Mouse (Mus musculus) mouse embryonic stem cell (cell line): Measurements from ENCODE around the gene Hps5.
"Not testable (repeated sequence)": the region's sequence is repeated elsewhere in the genome, so short reads cannot be mapped to it uniquely, and the experiment has no call there.

Experiments
- in situ Hi-C, 2 experiments: fragments of 300-500 bp; cut with MboI; formaldehyde crosslinking; loops; 1 replicate in 1 of 2; 3 replicates in 1 of 2; pipeline ENCODE4 v1.14.3; 2019 to 2020; ENCODE audit warnings: low sequenced_read_pairs in 2 of 2, low pct_unique_long_range_greater_than_20kb in 1 of 2, mixed read lengths in 1 of 2; ENCODE audit not compliant: unreplicated experiment in 1 of 2

The Hps5 gene

DNA sequence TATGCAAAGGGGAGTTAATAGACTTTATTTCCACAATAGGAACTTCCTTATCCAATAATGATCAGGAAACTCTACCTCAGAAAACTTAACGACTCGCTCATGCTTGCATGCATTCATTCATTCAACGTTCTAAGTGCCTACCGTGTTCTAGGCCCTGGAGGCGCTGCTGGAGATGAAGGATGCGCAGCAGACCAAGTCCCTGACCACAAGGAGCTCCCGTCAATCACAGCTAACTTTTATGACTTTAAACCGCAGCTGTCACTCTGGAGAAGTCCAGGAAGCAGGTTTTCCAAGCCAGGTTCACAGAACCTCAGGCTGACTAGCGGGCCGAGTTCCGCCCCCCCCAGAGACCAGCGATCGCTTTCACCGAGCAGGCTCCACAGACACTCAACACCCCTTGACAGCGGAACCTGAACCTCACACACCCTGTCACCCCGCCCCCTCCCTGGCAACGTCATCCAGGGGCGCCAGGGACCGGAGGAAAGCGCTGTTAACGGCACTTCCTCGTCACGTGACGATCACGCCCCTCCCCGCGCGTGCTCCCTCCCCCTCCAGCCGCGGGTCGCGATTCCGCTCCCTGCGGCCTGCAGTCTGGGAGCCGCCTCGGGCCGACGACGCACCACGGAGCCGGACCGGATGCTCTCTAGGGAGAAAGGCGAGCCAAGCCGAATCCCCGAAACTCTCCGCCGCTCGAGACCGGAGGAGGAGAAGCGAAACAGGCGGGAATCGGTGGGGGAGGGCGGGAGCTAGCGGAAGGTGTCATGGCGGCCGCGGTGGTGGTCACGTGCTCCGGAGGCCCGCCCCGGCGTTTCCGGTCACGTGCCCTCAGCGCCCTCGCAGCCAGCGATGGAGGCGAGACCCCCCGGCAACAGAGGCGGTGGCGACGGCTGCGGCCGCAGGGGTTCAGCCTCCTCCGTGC, at the start of gene Hps5, which contains the start of gene Gtf2h1:
TSS of gene Hps5 (minus strand) at position 778 of the 919 bp plus-strand sequence.
TSS of gene Gtf2h1 (plus strand) at position 817 of the 919 bp plus-strand sequence.
- in situ Hi-C loops, result loop anchor here in 1 of 2 experiments (5.0 kb wide), 1 partner anchor 93 kb away; no protein-coding TSS in a partner anchor

DNA sequence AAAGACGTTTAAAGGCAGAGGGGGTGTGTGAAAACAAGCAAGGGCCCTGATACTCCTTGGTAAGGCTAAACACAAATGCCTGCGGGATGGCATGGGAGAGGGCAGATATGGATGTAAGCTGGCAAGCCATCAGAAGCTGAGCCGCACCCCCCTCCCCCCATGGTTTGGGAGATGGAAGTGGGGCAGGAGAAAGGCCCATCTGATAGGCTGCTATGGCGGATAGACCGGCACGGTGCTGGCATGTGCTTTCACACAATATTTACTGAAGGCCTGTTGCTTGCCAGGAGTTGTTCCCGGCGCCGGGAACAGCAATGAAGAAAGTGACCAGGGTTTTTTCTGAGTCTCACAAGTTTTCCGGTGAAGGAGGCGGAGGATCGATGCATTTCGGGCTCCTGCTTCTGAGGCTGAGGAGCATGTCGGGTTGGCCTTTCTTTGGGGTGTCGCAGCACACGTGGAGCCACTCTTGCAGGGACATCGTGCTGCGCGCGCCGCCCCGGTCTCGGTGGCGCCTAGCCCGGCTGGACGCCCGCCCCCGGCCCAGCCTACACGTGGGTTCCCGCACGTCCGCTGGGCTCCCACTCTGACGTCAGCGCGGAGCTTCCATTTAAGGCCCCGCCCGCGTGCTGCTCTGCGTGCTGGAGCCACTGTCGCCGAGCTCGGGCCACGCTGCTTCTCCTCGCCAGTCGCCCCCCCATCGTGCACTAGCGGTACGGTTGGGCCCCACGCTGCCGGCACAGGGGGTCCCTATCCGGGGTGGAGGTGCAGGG, 49.5 kb upstream of the Hps5 start:
- in situ Hi-C loops, result no loop called here

DNA sequence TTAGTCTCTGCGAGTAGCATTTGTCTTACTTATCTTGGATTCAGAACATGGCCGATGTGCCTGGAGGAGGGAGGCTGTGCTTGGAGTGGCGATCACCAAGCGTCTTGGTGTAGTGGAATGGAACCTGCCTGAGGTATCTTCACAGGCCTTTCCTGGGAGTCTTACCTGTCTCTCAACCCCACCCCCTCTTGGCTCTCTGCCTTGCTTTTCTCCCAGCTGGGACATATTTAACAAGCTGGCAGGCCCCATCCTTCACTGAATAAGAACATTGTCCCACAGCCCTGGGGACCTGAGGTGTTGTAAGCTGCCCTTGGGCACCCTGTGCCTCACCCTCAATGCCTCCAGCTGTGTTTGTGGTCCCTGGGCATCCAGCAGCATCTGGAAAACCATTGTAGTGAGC, 47.7 kb upstream of the Hps5 start:
- in situ Hi-C loops, result no loop called here

DNA sequence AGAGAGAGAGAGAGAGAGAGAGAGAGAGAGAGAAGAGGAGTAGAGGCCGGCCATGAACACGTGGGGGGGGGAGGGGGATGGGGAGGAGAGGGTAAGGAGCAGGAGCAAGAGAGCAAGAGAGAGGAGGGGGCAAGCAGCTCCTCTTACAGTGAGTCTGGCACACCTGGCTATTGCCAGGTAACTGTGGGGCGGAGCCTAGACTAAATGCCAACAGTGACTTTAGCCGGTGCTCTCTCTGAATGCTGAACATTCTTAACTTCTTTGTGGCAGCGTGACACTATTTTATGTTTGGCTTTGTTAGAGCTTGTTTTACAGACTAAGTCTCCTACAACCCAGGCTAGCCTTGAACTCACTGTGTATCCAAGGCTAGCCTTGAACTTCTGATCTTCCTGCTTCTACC, 46.4 kb upstream of the Hps5 start:
- in situ Hi-C loops, result no loop called here

DNA sequence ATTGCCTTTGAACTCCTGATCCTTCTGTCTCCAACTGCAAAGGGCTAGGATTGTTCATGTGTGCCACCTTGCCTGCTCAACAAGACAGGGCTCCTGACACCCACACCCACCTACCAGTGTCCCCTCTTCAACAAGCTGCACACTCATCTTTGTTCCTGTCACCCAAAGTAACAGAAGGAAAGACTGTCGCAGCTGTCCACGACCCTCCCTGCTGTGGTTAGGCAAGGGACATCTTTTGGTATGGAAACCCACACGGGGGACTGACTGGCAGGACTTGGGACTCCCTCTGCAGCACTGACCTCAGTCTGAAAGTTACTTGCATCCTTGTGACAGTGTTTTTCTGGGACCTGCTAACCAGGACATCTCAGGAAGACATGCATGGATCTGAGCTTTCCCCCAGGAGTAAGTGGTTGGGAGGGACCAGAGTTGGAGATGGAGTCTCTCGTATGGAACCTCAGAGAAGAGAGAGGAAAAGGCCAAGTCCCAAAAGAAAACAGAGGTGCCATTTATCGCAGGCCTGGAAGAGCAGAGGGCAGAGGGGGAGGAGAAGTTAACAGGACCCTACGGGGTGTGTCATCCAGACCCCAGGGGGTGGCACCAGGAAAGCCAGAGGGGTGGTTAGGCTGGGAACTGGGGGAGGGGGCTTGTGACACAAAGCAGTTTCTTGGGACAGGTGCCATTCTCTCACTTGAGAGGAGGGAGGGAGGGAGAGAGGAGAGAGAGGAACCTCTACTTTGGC, 45.1 kb upstream of the Hps5 start, which contains the start of gene Ldha:
TSS of gene Ldha (plus strand) at position 689 of the 739 bp plus-strand sequence.
- in situ Hi-C loops, result no loop called here

DNA sequence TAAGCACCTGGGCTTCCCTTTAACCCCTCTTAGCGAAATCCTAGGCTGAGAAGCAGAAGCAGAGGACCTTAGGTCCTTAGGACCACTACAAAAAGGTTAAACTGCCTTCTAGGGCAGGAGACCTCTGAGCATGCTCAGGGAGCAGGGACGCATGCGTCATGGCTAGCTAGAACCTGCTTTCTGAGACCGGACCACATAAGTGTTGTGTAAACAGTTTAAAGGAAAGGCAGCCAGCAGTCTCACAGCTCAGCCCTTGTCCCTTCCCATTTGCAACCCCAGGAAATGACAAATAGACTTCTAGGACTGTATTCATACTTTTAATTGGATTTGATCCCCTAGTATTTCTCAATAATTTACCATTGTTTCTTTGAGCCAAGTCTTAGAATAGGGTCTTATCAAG, 44.5 kb upstream of the Hps5 start:
- in situ Hi-C loops, result no loop called here

DNA sequence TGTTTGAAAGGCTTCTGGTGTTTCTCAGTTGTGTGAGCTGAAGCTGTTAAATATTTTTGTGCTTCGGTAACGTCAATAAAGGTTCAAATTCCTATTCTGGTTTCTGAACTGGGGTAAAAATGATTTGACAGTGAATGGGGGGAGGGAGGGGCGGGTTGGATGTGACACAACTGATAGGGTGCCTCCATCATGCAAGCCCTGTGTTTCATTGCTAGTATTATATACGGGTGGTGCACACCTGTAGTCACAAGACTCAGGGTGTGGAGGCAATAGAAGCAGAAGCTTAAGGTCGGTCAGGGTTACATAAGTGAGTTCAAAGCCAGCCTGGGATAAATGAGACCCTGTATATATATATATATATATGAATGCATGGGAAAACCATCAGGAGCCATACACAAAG, 44.0 kb upstream of the Hps5 start:
- in situ Hi-C loops, result no loop called here

DNA sequence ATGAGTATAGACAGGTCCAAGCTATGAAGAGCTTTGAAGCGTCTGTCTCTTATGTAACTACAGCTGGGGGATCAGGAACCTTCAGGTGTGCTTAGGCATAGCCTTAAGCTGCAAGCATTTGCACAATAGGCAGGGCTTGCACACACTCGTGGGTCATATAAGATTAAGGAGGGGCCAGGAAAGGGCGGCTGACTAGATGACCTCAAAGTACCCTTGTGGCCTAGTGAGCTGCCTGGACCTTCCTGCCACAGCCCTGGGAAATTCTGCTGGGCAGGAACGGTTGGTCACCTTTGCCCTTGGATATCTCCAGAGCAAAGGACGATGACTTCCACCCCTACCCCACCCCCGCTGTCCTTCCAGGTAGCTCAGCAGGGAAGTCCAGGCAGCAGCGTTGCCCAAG, 43.6 kb upstream of the Hps5 start:
- in situ Hi-C loops, result no loop called here

DNA sequence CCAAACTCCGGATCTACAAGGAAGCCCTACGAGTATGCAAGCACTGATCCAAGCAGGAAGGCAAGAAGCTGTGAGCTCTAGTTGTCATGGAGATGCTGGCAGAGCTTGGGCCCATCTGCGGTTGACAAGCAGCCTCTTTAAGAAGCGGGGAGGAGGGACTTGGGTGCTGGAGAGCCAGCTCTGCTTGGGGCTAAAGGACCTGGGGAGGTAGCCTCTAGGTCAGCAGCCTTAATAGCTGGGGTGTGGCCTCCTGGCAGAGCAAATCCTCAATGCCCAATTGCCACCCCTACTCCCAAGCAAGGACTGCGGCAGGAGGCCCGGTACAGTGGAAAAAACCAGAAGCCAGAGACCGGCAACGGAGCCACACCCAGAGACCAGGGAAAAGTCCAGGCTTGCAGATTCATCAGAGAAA, 43.0 kb upstream of the Hps5 start:
- in situ Hi-C loops, result no loop called here

DNA sequence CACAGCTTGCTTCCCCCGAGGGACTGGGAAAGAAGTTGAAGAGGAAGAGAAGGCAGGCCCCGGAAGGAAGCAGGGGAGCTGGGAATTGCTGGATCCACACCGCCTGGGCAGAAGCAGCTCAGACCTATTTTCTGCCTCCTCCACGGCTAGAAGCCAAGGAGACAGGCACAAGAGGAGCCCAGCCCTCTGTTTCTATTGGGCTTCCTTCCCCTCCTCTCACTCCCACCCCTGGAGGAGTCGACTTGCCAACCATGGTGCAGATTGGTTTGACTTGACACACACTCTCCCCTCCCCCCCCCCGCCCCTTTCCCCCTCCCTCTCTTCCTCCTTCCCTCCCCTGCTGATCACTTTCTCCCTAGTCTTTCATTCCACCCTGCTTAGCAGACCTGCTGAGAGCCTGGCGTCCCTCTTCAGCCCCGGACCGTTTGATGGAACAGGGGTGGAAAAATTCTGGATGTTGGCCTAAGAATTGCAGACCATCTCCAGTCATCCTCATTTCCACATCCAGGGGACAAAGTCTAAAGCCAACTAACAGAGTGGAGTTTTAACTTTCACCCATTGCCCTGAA, 42.3 kb upstream of the Hps5 start:
- in situ Hi-C loops, result no loop called here

DNA sequence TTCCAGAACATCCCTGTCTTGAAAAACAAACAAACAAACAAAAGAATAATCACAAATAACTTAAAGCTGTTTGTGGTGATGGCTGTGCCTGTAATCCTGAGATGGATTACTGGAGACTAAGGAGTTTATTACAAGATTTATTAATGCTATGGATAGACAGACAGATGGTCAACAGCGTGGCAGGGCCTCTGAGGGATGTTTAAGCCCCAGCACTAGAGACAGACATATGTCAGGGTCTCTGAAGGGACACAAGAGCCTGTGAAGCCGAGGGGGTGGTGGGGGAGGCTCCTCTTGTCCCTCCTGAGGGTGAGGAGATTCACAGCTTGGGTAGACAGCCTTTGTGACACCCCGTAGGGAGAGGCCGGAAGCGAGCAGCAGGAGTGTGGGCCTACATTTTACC, 41.2 kb upstream of the Hps5 start:
- in situ Hi-C loops, result no loop called here

DNA sequence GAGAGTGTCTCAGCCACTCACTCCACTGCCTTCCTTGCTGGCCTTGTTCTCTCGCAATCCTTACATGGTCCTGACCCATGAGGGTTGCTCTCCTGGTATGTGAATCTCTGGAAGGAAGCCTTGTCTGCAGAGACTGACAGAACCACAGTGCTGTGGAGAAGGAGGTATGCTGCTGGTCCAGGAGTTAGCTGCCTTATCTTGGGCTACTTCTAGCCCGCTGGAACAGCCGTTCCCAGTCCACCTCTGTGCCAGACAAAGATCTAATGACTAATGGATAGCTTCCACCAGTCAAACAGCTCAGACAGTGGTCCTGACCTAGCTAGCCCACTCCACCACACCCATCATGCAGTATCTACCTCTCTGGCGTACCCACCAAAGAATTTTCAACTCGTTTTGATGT, 40.5 kb upstream of the Hps5 start:
- in situ Hi-C loops, result no loop called here

DNA sequence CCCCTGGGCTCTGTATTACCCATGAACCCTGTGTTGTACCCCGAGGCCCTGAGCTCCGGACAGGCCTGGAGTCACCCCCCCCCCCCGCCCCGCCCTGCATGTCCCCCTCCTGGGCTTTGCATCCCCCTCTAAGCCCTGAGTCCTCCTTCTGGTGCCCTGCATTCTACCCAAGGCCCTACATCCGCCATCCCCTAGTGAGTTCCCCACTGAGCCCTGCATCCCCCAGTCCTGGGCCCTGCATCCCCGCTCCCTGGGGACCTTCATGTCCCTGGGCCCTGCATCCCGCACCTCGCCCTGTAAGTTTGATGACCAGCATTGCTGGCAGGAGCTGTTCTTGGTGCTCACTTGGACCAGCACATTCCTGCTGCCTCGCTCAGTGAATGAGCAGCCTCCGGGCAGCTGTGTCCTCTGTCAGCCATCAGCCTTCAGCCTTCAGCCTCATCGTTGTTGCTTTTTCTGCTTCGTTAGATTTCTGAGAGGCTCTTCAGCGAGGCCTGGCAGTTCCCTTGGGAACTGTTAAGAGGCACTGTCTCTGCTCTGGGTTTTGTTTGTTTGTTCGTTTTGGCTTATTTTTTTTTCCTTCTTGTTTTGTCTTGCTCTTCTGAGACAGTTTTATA, 39.2 kb upstream of the Hps5 start:
- in situ Hi-C loops, result no loop called here

DNA sequence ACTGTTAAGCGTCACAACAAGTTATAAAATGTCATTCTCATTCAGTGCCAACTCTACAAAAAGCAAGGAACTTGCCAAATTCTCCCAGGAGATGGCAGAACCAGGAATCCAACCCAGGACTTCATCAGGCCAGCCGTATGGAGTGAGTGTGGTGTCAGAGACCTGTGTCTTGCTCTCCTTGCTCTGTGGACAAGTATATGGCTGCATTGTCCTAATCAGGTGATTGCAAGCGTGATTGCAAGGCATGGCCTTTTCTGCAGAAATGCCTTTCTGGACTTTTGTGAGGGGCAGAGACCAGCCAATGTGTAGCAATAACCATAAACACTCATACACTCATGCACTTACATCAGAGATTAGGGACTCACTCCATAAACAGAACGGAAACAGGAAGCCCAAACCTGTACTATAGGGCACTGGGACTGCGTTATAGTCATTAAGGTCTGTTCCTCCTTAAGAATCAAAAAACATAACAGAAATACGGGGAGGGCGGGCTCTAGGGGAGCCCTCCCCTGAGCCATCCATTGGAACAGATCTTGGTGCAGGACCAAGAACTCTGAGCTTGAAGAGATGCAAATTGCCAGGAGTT, 37.9 kb upstream of the Hps5 start:
- in situ Hi-C loops, result no loop called here

DNA sequence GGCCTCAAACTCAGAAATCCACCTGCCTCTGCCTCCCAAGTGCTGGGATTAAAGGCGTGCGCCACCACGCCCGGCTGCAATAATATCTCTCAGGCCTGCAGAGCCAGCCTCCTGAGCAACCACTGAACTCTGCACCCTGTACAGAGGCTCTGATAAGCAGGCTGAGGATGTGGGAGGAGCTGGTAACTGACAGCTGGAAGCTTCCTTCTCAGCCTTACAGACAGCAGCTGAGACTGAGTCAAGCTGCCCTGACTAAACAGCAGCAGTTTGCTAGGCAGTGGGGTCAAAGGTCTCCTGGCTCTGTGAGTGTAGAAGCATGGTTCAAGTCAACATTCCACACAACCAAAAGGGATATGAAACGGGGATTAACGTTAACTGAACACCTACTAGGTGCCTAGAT, 37.4 kb upstream of the Hps5 start:
- in situ Hi-C loops, result no loop called here

DNA sequence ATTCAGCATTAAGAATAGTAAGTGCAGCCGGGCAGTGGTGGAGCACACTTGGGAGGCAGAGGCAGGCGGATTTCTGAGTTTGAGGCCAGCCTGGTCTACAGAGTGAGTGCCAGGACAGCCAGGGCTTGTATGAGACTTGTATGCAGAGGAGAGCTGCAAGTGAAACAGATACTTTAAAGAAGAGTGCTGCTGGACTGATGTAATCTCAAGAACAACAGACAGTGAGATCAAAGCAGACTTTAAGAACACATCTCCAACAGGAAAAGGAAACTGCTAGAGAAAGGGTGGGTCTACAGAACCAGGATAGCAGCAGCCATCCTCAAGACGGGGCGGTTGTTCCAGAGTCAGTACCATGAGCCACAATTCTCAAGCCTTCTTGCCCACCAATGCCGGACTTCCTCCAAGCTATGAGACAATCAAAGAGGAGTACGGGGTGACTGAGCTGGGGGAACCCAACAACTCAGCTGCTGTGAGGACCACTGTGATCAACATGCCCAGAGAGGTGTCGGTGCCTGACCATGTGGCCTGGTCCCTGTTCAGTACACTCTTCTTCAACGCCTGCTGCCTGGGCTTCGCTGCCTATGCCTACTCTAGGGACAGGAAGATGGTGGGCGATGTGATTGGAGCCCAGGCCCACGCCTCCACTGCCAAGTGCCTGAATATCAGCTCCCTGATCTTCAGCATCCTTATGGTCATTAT, 36.4 kb upstream of the Hps5 start:
- in situ Hi-C loops, result not testable (repeated sequence)

DNA sequence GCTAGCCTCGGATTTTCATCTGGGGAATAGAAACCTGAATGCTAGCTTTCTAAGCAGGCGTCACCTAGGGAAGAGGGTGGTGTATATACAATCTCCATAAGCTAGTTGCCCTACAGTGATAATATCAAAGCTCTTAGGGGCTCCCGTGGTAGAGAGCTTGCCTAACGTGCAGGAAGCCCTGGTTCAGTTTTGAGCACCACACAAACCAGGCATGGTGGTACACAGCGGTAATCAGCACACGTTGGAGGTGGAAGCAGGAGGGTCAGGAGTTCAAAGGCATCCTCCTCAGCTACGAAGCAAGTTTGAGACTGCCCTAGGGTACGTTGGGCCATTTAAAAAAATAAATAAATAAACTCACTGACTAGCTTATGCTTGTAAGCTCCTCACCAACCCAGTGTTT, 35.8 kb upstream of the Hps5 start:
- in situ Hi-C loops, result no loop called here
